Mouse (Mus musculus): Measurements from ENCODE around the gene Dnase1l2. TPM values are rescaled to one million over a fixed set of nuclear protein-coding genes. Genes with fewer than 3 reads are reported as not detected.

Dnase1l2 gene
- polyA plus RNA-seq, 1 experiment: not detected

GRCm38 (mm10) chr17:24413557-24414211, 29.2 kb downstream of the Dnase1l2 start:
- 29% methylated on average over 22 of the region's 22 CpGs for WGBS
- Histone ChIP-seq H3K4me1 (ENCODE audit: control insufficient read depth, insufficient read depth, low read length) (peaks cover 8% of the 10 kb centered on the region), H3K27ac (ENCODE audit: insufficient read depth, low read depth, low read length) (peak overlapping the region; percentile 60), H3K4me3 (ENCODE audit: insufficient read depth, low read depth, low read length) (peak overlapping the region; percentile 65)
- TF ChIP-seq POLR2A (IDR thresholded peaks at IDR 0.05; ENCODE audit: insufficient read depth, low read depth, low read length): no peak
- no peak for TF ChIP-seq CTCF (IDR thresholded peaks at IDR 0.05; ENCODE audit: insufficient read depth, low read depth, low read length)

- TF ChIP-seq CTCF (IDR thresholded peaks at IDR 0.05; ENCODE audit: insufficient read depth, low read depth, low read length) (no peak), POLR2A (IDR thresholded peaks at IDR 0.05; ENCODE audit: insufficient read depth, low read depth, low read length) (no peak)
- H3K4me1 ChIP-seq (ENCODE audit: control insufficient read depth, insufficient read depth, low read length): no peaks in the 10 kb centered on the region
- no peak overlapping the region for H3K4me3 ChIP-seq (ENCODE audit: insufficient read depth, low read depth, low read length)
- 89% methylated on average over 12 of the region's 12 CpGs for WGBS
- no peak overlapping the region for H3K27ac ChIP-seq (ENCODE audit: insufficient read depth, low read depth, low read length)
These were observed 35.6 kb downstream of the Dnase1l2 start for GRCm38 (mm10) chr17:24407116-24407803.

GRCm38 (mm10) chr17:24402371-24402770, 40.5 kb downstream of the Dnase1l2 start:
- Histone ChIP-seq H3K27ac (ENCODE audit: insufficient read depth, low read depth, low read length) (no peak overlapping the region), H3K4me3 (ENCODE audit: insufficient read depth, low read depth, low read length) (no peak overlapping the region), H3K4me1 (ENCODE audit: control insufficient read depth, insufficient read depth, low read length) (no peaks in the 10 kb centered on the region)
- TF ChIP-seq CTCF (IDR thresholded peaks at IDR 0.05; ENCODE audit: insufficient read depth, low read depth, low read length): no peak
- WGBS: 84% methylated on average over 3 of the region's 3 CpGs

- TF ChIP-seq POLR2A (IDR thresholded peaks at IDR 0.05; ENCODE audit: insufficient read depth, low read depth, low read length) (no peak), CTCF (IDR thresholded peaks at IDR 0.05; ENCODE audit: insufficient read depth, low read depth, low read length) (no peak)
- H3K27ac ChIP-seq (ENCODE audit: insufficient read depth, low read depth, low read length): no peak overlapping the region
- H3K4me3 ChIP-seq (ENCODE audit: insufficient read depth, low read depth, low read length): no peak overlapping the region
- WGBS: 90% methylated on average over 7 of the region's 7 CpGs
- H3K4me1 ChIP-seq (ENCODE audit: control insufficient read depth, insufficient read depth, low read length): no peaks in the 10 kb centered on the region
These were observed 48.4 kb downstream of the Dnase1l2 start for GRCm38 (mm10) chr17:24394456-24394855.

GRCm38 (mm10) chr17:24393527-24393926, 49.4 kb downstream of the Dnase1l2 start:
- TF ChIP-seq POLR2A (IDR thresholded peaks at IDR 0.05; ENCODE audit: insufficient read depth, low read depth, low read length): no peak
- TF ChIP-seq CTCF (IDR thresholded peaks at IDR 0.05; ENCODE audit: insufficient read depth, low read depth, low read length): no peak
- Histone ChIP-seq H3K4me1 (ENCODE audit: control insufficient read depth, insufficient read depth, low read length) (no peaks in the 10 kb centered on the region), H3K27ac (ENCODE audit: insufficient read depth, low read depth, low read length) (no peak overlapping the region), H3K4me3 (ENCODE audit: insufficient read depth, low read depth, low read length) (no peak overlapping the region)
- WGBS: 52% methylated on average over 4 of the region's 4 CpGs

GRCm38 (mm10) chr17:24391149-24391548, 51.8 kb downstream of the Dnase1l2 start:
- WGBS: 72% methylated on average over 8 of the region's 8 CpGs

More at GRCm38 (mm10) chr17:24391149-24391548, 51.8 kb downstream of the Dnase1l2 start:
- TF ChIP-seq POLR2A (IDR thresholded peaks at IDR 0.05; ENCODE audit: insufficient read depth, low read depth, low read length): no peak
- TF ChIP-seq CTCF (IDR thresholded peaks at IDR 0.05; ENCODE audit: insufficient read depth, low read depth, low read length): no peak
- Histone ChIP-seq H3K27ac (ENCODE audit: insufficient read depth, low read depth, low read length) (no peak overlapping the region), H3K4me3 (ENCODE audit: insufficient read depth, low read depth, low read length) (no peak overlapping the region), H3K4me1 (ENCODE audit: control insufficient read depth, insufficient read depth, low read length) (no peaks in the 10 kb centered on the region)

Other genes starting within 250 kb of the Dnase1l2 start
- not detected in 2 replicates for gene Tbc1d24, start 237.5 kb downstream of the Dnase1l2 start, polyA plus RNA-seq (2012; ENCODE audit: insufficient read depth, insufficient read length, low replicate concordance, missing spikeins)
- gene Ntn3, start 233.6 kb downstream of the Dnase1l2 start, polyA plus RNA-seq (2012; ENCODE audit: insufficient read depth, insufficient read length, low replicate concordance, missing spikeins): not detected in 2 replicates
- not detected in 2 replicates for gene Tedc2, start 222.3 kb downstream of the Dnase1l2 start, polyA plus RNA-seq (2012; ENCODE audit: insufficient read depth, insufficient read length, low replicate concordance, missing spikeins)
- gene Ccnf, start 191.6 kb downstream of the Dnase1l2 start, polyA plus RNA-seq (2012; ENCODE audit: insufficient read depth, insufficient read length, low replicate concordance, missing spikeins): not detected in 2 replicates
- not detected in 2 replicates for gene Abca17, start 92.0 kb downstream of the Dnase1l2 start, polyA plus RNA-seq (2012; ENCODE audit: insufficient read depth, insufficient read length, low replicate concordance, missing spikeins)
- 91.3 TPM in 1 of 2 replicates, not detected in the other for gene Abca3, start 91.2 kb downstream of the Dnase1l2 start, polyA plus RNA-seq (2012; ENCODE audit: insufficient read depth, insufficient read length, low replicate concordance, missing spikeins)
- not detected in 2 replicates for gene Rnps1, start 28.5 kb downstream of the Dnase1l2 start, polyA plus RNA-seq (2012; ENCODE audit: insufficient read depth, insufficient read length, low replicate concordance, missing spikeins)
- gene Eci1, start 16.5 kb downstream of the Dnase1l2 start, polyA plus RNA-seq (2012; ENCODE audit: insufficient read depth, insufficient read length, low replicate concordance, missing spikeins): not detected in 2 replicates
- not detected in 2 replicates for gene E4f1, start 27.2 kb upstream of the Dnase1l2 start, polyA plus RNA-seq (2012; ENCODE audit: insufficient read depth, insufficient read length, low replicate concordance, missing spikeins)
- not detected in 2 replicates for gene Pgp, start 27.3 kb upstream of the Dnase1l2 start, polyA plus RNA-seq (2012; ENCODE audit: insufficient read depth, insufficient read length, low replicate concordance, missing spikeins)
- not detected in 2 replicates for gene Bricd5, start 30.8 kb upstream of the Dnase1l2 start, polyA plus RNA-seq (2012; ENCODE audit: insufficient read depth, insufficient read length, low replicate concordance, missing spikeins)
- gene Mlst8, start 36.0 kb upstream of the Dnase1l2 start, polyA plus RNA-seq (2012; ENCODE audit: insufficient read depth, insufficient read length, low replicate concordance, missing spikeins): not detected in 2 replicates
- not detected in 2 replicates for gene Caskin1, start 45.5 kb upstream of the Dnase1l2 start, polyA plus RNA-seq (2012; ENCODE audit: insufficient read depth, insufficient read length, low replicate concordance, missing spikeins)
- not detected in 2 replicates for gene Traf7, start 84.8 kb upstream of the Dnase1l2 start, polyA plus RNA-seq (2012; ENCODE audit: insufficient read depth, insufficient read length, low replicate concordance, missing spikeins)
- not detected in 2 replicates for gene Rab26, start 91.1 kb upstream of the Dnase1l2 start, polyA plus RNA-seq (2012; ENCODE audit: insufficient read depth, insufficient read length, low replicate concordance, missing spikeins)
- not detected in 2 replicates for gene Pkd1, start 106.7 kb upstream of the Dnase1l2 start, polyA plus RNA-seq (2012; ENCODE audit: insufficient read depth, insufficient read length, low replicate concordance, missing spikeins)
- gene Tsc2, start 189.5 kb upstream of the Dnase1l2 start, polyA plus RNA-seq (2012; ENCODE audit: insufficient read depth, insufficient read length, low replicate concordance, missing spikeins): 286 TPM in 1 of 2 replicates, not detected in the other
- not detected in 2 replicates for gene Nthl1, start 189.6 kb upstream of the Dnase1l2 start, polyA plus RNA-seq (2012; ENCODE audit: insufficient read depth, insufficient read length, low replicate concordance, missing spikeins)
- not detected in 2 replicates for gene Slc9a3r2, start 207.2 kb upstream of the Dnase1l2 start, polyA plus RNA-seq (2012; ENCODE audit: insufficient read depth, insufficient read length, low replicate concordance, missing spikeins)
- not detected in 2 replicates for gene Npw, start 215.4 kb upstream of the Dnase1l2 start, polyA plus RNA-seq (2012; ENCODE audit: insufficient read depth, insufficient read length, low replicate concordance, missing spikeins)
- gene Zfp598, start 226.6 kb upstream of the Dnase1l2 start, polyA plus RNA-seq (2012; ENCODE audit: insufficient read depth, insufficient read length, low replicate concordance, missing spikeins): not detected in 2 replicates
- not detected in 2 replicates for gene Syngr3, start 246.8 kb upstream of the Dnase1l2 start, polyA plus RNA-seq (2012; ENCODE audit: insufficient read depth, insufficient read length, low replicate concordance, missing spikeins)